Mouse (Mus musculus): ENCODE results near the gene Gabpb2.

Gene Gabpb2

GRCm38 (mm10) chr3:95217255-95218134, at the start of gene Gabpb2:
Gene Gabpb2, minus strand, starts transcription at chr3:95217916.
- peak; percentile 94 to 96 for DNase-seq

GRCm38 (mm10) chr3:95266052-95266451, 48.3 kb upstream of the Gabpb2 start:
- no peak for DNase-seq

- DNase-seq = no peak
These were observed 47.0 kb upstream of the Gabpb2 start for GRCm38 (mm10) chr3:95264724-95265123.

- DNase-seq = peak; percentile 91 to 93
These were observed 45.5 kb upstream of the Gabpb2 start for GRCm38 (mm10) chr3:95263089-95263739.

- no peak for DNase-seq
These were observed 44.3 kb upstream of the Gabpb2 start for GRCm38 (mm10) chr3:95261975-95262374.

GRCm38 (mm10) chr3:95256931-95257330, 39.2 kb upstream of the Gabpb2 start:
- DNase-seq = peak in 1 of 2 experiments; percentile 35

GRCm38 (mm10) chr3:95250783-95251424, 33.2 kb upstream of the Gabpb2 start, which contains the start of gene Bnipl:
Gene Bnipl, minus strand, starts transcription at chr3:95251193.
- DNase-seq = no peak

- no peak for DNase-seq
These were observed 32.6 kb upstream of the Gabpb2 start for GRCm38 (mm10) chr3:95250361-95250760.

GRCm38 (mm10) chr3:95247660-95248336, 30.1 kb upstream of the Gabpb2 start:
- no peak for DNase-seq

- DNase-seq = peak in 1 of 2 experiments; percentile 53
These were observed 28.9 kb upstream of the Gabpb2 start for GRCm38 (mm10) chr3:95246465-95247231.

GRCm38 (mm10) chr3:95243086-95243485, 25.4 kb upstream of the Gabpb2 start:
- no peak for DNase-seq

GRCm38 (mm10) chr3:95241498-95241897, 23.8 kb upstream of the Gabpb2 start, which contains the start of gene Gm128:
Gene Gm128, minus strand, starts transcription at chr3:95241598.
- no peak for DNase-seq

GRCm38 (mm10) chr3:95240900-95241299, 23.2 kb upstream of the Gabpb2 start:
- DNase-seq = no peak

- no peak for DNase-seq
These were observed 22.3 kb upstream of the Gabpb2 start for GRCm38 (mm10) chr3:95239971-95240370.

- no peak for DNase-seq
These were observed 21.3 kb upstream of the Gabpb2 start for GRCm38 (mm10) chr3:95239022-95239421.

- no peak for DNase-seq
These were observed 19.9 kb upstream of the Gabpb2 start for GRCm38 (mm10) chr3:95237541-95238099.

- DNase-seq = peak in 1 of 2 experiments; percentile 47
These were observed 17.9 kb upstream of the Gabpb2 start for GRCm38 (mm10) chr3:95235386-95236301.

GRCm38 (mm10) chr3:95233303-95233980, 15.7 kb upstream of the Gabpb2 start:
- DNase-seq = peak in 1 of 2 experiments; percentile 47

GRCm38 (mm10) chr3:95232771-95233170, 15.1 kb upstream of the Gabpb2 start:
- DNase-seq = peak; percentile 73 to 76

Measured in kidney, adult 8-10 months (tissue).